31 mouse cellular contexts compared by ENCODE assay signal in the genomic region with DNA sequence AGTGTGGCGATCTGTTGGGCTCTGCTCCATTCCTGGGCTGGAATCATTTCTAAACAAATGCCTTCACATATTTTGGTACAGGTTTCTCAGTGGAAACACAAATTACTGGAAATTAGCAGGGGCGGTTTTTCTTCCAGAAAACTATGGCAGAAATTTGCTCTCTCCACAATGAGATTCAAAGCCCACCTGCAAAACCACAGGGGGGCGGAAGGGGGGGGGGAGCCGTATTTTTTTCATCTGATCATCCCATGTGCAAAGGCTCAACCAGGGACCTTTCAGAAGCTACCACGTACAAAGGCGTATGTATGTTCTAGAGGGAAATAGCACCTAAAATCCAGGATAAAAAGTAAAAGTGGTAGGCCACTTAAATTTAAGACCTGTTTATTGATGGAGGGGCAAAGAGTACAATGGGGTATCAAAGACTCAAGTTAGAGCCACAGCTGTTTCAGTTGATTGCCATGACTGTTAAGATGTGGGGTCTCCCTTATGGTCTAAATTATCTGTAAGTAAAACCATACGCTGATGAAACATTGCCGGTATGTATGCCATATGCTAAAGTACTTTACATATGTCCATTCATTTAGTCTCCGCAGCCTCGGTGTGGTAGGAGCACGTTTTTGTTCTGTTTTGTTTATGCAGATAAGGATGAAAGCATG.
DNase-seq lines count a peak whose midpoint lies in the region; ATAC-seq lines count a peak whose summit lies in the region.
"Had no signal": no experiment of that assay in that cellular context is flagged by ENCODE, and none has a peak within 500 bp of the region (broad histone marks: within the 10 kb centered on the region; RNA-seq: fewer than 3 reads in every experiment).

No protein-coding gene starts in this region.

- H3K9me3 ChIP-seq in limb, embryonic 13.5 days = no peaks in the 10 kb centered on the region
- no peaks in the 10 kb centered on the region for H3K9me3 ChIP-seq in heart, embryonic 10.5 days
- H3K9me3 ChIP-seq: forebrain, embryonic 10.5 days; forebrain, embryonic 15.5 days; heart, embryonic 15.5 days; intestine, embryonic 15.5 days; limb, embryonic 15.5 days; liver, embryonic 13.5 days; megakaryocyte, embryonic 14.5 days; neural tube, embryonic 15.5 days; stomach, embryonic 15.5 days had no signal

- H3K4me1 ChIP-seq in limb, embryonic 13.5 days = peaks cover 36% of the 10 kb centered on the region
- peaks cover 13% of the 10 kb centered on the region for H3K4me1 ChIP-seq in heart, embryonic 10.5 days
- H3K4me1 ChIP-seq: intestine, embryonic 15.5 days; liver, embryonic 13.5 days; stomach, embryonic 15.5 days had no signal

- peaks cover 35% of the 10 kb centered on the region for H3K27me3 ChIP-seq in limb, embryonic 13.5 days
- no peaks in the 10 kb centered on the region for H3K27me3 ChIP-seq in heart, embryonic 10.5 days (ENCODE audit: insufficient read depth, poor library complexity, severe bottlenecking)
- H3K27me3 ChIP-seq: forebrain, embryonic 15.5 days; heart, embryonic 15.5 days; intestine, embryonic 15.5 days; limb, embryonic 15.5 days; liver, embryonic 13.5 days; megakaryocyte, embryonic 14.5 days; neural tube, embryonic 15.5 days; stomach, embryonic 15.5 days had no signal

- peak; percentile 74 for DNase-seq in thymus, postnatal 0 days (ENCODE audit: low spot score)
- no peak for DNase-seq in thymus, postnatal 14 days
- DNase-seq in forelimb bud, embryonic 11.5 days (ENCODE audit: low read depth, low spot score) = peak; percentile 80
- DNase-seq in right cerebral cortex, postnatal 36 days (ENCODE audit: low spot score in 2 of 2) = no peak
- DNase-seq in heart, embryonic 10.5 days (ENCODE audit: low spot score) = no peak
- DNase-seq: adrenal gland, adult 8-10 months; cerebellum, adult 8-10 months; gastrocnemius, postnatal 10 days; kidney, adult 9 months; kidney, postnatal 10 days; layer of hippocampus, adult 9-11 months; liver, embryonic 13.5 days; lung, adult 18-20 months; lung, postnatal 4 days; midbrain, embryonic 14.5 days; retina, postnatal 1 day; right cerebral cortex, postnatal 14 days; thymus, postnatal 25 days had no signal

- 16% methylated on average over 11 of the region's 11 CpGs for WGBS in limb, embryonic 13.5 days
- WGBS in heart, embryonic 10.5 days = 76% methylated on average over 11 of the region's 11 CpGs

- H3K36me3 ChIP-seq in limb, embryonic 13.5 days = no peaks in the 10 kb centered on the region
- H3K36me3 ChIP-seq in heart, embryonic 10.5 days = no peaks in the 10 kb centered on the region
- H3K36me3 ChIP-seq: forebrain, embryonic 10.5 days; forebrain, embryonic 15.5 days; G1E; heart, embryonic 15.5 days; intestine, embryonic 15.5 days; limb, embryonic 15.5 days; liver, embryonic 13.5 days; neural tube, embryonic 15.5 days; stomach, embryonic 15.5 days had no signal

- no peak overlapping the region for H3K4me3 ChIP-seq in limb, embryonic 13.5 days
- no peak overlapping the region for H3K4me3 ChIP-seq in heart, embryonic 10.5 days
- H3K4me3 ChIP-seq: forebrain, embryonic 10.5 days; forebrain, embryonic 15.5 days; heart, embryonic 15.5 days; intestine, embryonic 15.5 days; limb, embryonic 15.5 days; liver, embryonic 13.5 days; megakaryocyte, embryonic 14.5 days; neural tube, embryonic 15.5 days; stomach, embryonic 15.5 days had no signal

- H3K9ac ChIP-seq in limb, embryonic 13.5 days = no peak overlapping the region
- H3K9ac ChIP-seq: forebrain, embryonic 15.5 days; heart, embryonic 15.5 days; intestine, embryonic 15.5 days; limb, embryonic 15.5 days; liver, embryonic 13.5 days; neural tube, embryonic 15.5 days; stomach, embryonic 15.5 days had no signal

- H3K4me2 ChIP-seq in limb, embryonic 13.5 days (replicated peaks) = 0 out of 2 replicates have a peak overlapping the region, but pooled peaks have one; percentile 7
- H3K4me2 ChIP-seq: forebrain, embryonic 15.5 days; heart, embryonic 15.5 days; intestine, embryonic 15.5 days; limb, embryonic 15.5 days; liver, embryonic 13.5 days; neural tube, embryonic 15.5 days; stomach, embryonic 15.5 days had no signal

- H3K27ac ChIP-seq in limb, embryonic 13.5 days = no peak overlapping the region
- H3K27ac ChIP-seq in heart, embryonic 10.5 days = no peak overlapping the region
- H3K27ac ChIP-seq: forebrain, embryonic 10.5 days; forebrain, embryonic 15.5 days; heart, embryonic 15.5 days; intestine, embryonic 15.5 days; limb, embryonic 15.5 days; liver, embryonic 13.5 days; neural tube, embryonic 15.5 days; stomach, embryonic 15.5 days had no signal

- peak; percentile 54 for ATAC-seq in limb, embryonic 13.5 days (ENCODE audit: low FRiP score, low read depth)
- ATAC-seq in erythroid progenitor cell, adult 5-6 weeks (replicated peaks; ENCODE audit: low FRiP score, poor library complexity, severe bottlenecking) = no peak
- ATAC-seq: forebrain, embryonic 15.5 days; hindbrain, embryonic 16.5 days; intestine, embryonic 15.5 days; lung, postnatal 0 days had no signal

Comparison
In these comparisons a context has a peak if more than half of its experiments do, and no peak if none do; other contexts are left out.
1. DNase-seq: peak in thymus, postnatal 0 days (single experiment) and forelimb bud, embryonic 11.5 days (single experiment); none in thymus, postnatal 14 days (single experiment), right cerebral cortex, postnatal 36 days (0 of 2) and heart, embryonic 10.5 days (single experiment).